Mouse (Mus musculus): ENCODE results near the gene Mlh3. TPM values are rescaled to one million over a fixed set of nuclear protein-coding genes. Genes with fewer than 3 reads are reported as not detected.

Gene Mlh3
- polyA plus RNA-seq, 1 experiment from 2014 or later, result 8.8 TPM

DNA sequence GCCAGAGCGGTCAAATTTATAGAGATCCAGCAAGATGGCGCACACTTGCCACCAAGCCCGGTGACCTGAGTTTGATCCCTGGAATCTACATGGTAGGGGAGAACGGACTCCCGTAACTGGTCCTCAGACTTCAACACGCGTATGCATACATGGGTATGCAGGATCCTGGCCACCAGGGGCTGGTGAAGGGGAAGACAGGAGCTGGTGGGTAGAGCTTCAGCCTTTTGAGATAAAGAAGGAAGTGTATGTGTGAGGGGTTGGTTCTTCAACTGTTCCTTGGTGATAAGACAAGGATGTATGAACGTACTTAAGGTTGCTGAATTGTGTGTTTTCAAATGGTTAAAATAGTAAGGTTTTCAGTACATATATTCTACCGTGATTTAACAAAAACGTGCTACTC lies 8.5 kb upstream of the Mlh3 start:
- peaks cover 23% of the 10 kb centered on the region for H3K36me3 ChIP-seq
- DNase-seq (ENCODE audit: low spot score), result no peak
- peaks cover 14% of the 10 kb centered on the region for H3K4me1 ChIP-seq
- no peaks in the 10 kb centered on the region; the same call in 1 of the 2 replicates for H3K9me3 ChIP-seq (replicated peaks)
- 92% methylated on average over 10 of the region's 10 CpGs for WGBS
- H3K27me3 ChIP-seq (ENCODE audit: low read depth, poor library complexity, severe bottlenecking), result no peaks in the 10 kb centered on the region
- H3K27ac ChIP-seq (replicated peaks), result no peak overlapping the region
- H3K4me3 ChIP-seq, result no peak overlapping the region

DNA sequence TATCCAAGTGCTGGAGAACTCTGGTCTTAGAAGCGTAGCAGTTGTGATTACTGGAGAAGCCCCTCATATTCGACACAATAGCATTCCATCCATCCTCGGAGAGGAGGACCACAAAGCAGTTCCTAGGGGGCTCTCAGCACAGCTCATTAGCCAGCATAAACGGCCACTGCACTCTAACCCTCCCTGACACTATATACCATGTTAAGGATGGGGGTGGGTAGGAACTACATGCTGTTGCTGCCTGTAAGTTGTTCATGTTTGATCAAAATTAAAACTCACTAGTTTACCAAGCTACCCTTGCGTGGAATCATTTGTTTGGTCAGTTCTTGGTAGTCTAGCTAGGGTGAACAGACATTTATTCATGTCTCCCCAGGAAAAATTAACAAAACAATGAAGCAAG lies 5.9 kb upstream of the Mlh3 start:
- 86% methylated on average over 5 of the region's 5 CpGs for WGBS
- Histone ChIP-seq H3K36me3 (peaks cover 24% of the 10 kb centered on the region), H3K27ac (replicated peaks) (no peak overlapping the region)

DNA sequence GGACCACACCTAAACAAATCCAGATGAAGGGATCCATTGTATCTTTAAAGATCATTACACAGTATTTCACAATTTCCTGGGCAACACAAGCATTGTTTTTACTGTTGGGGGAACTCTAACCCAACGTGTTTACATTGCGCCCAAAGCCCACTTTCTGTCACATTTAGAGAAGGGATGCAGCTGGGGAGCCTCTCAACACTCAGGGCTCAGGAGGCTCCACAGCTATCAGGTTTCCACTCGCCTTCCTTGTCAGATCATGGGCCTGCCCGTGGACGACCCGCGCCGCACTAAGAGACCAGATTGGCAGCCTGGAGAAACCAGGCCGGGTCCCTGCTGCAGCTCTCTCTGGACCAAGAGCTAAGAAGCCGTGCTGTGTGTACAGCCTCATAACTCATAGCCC lies 3.1 kb upstream of the Mlh3 start:
- no peak for DNase-seq (ENCODE audit: low spot score)
- WGBS, result 77% methylated on average over 10 of the region's 10 CpGs
- peaks cover 11% of the 10 kb centered on the region for H3K4me1 ChIP-seq
- no peak overlapping the region for H3K4me3 ChIP-seq
- H3K9me3 ChIP-seq (replicated peaks), result no peaks in the 10 kb centered on the region; the same call in 1 of the 2 replicates
- peaks cover 28% of the 10 kb centered on the region for H3K36me3 ChIP-seq
- H3K27me3 ChIP-seq (ENCODE audit: low read depth, poor library complexity, severe bottlenecking), result no peaks in the 10 kb centered on the region
- H3K27ac ChIP-seq (replicated peaks), result no peak overlapping the region

More for the DNA sequence above, 5.9 kb upstream of the Mlh3 start:
- no peak for DNase-seq (ENCODE audit: low spot score)
- Histone ChIP-seq H3K27me3 (ENCODE audit: low read depth, poor library complexity, severe bottlenecking) (no peaks in the 10 kb centered on the region), H3K4me1 (peaks cover 14% of the 10 kb centered on the region), H3K9me3 (replicated peaks) (no peaks in the 10 kb centered on the region; the same call in 1 of the 2 replicates), H3K4me3 (no peak overlapping the region)

DNA sequence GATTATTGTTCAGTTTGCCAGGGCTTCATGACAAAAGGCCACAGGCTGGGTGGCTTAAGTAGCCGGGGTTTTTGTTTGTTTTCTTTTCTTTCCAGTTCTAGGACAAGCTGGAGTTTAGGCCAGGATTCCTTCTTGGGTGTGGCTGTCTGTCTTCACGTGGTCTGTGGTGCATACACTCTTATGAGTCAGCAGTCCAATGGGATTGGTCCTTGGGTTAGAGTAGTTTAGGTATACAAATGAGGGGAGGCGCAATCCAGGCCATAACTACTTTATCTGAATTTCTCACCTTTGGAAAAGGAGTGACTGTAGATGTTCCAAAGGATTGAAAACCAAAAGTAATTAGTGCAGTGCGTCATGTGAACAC lies 1.4 kb upstream of the Mlh3 start:
- H3K4me1 ChIP-seq, result peaks cover 11% of the 10 kb centered on the region
- 73% methylated on average over 4 of the region's 4 CpGs for WGBS
- DNase-seq (ENCODE audit: low spot score), result no peak
- H3K9me3 ChIP-seq (replicated peaks), result no peaks in the 10 kb centered on the region; the same call in 1 of the 2 replicates
- peaks cover 35% of the 10 kb centered on the region for H3K36me3 ChIP-seq
- no peak overlapping the region for H3K4me3 ChIP-seq
- H3K27me3 ChIP-seq (ENCODE audit: low read depth, poor library complexity, severe bottlenecking), result no peaks in the 10 kb centered on the region
- no peak overlapping the region for H3K27ac ChIP-seq (replicated peaks)

DNA sequence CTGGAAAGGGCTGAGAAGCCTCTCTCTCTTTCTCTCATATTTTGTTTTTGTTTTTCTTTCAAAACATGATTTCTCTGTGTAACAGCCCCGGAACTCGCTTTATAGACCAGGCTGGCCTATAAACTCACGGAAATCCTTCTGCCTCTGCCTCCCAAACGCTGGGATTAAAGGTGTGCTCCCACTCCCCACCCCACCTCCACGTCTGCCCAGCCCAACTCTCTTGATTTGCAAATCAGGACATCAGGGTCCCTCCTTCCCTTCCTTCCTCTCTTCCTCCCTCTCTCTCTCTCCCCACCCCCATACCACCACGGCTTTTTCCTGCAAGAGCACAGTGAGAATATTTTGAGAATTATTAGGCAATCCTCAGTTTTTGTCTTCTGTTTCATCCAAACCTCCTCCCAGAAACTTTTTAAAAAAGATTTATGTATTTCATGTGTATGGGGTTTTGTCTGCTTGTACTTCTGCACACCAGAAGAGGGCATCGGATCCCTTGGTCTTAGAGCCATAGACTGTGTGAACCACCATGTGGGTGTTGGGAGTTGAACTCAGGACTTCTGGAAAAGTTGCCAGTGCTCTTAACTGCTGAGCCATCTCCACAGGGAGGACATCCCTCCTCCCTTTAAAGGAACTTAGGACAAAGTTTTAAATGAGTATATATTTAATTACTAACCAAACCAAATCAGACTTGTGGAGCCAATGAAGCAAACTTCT lies 888 bp upstream of the Mlh3 start:
- Histone ChIP-seq H3K27me3 (ENCODE audit: low read depth, poor library complexity, severe bottlenecking) (no peaks in the 10 kb centered on the region), H3K4me1 (peaks cover 11% of the 10 kb centered on the region), H3K9me3 (replicated peaks) (no peaks in the 10 kb centered on the region; the same call in 1 of the 2 replicates), H3K36me3 (peaks cover 35% of the 10 kb centered on the region), H3K27ac (replicated peaks) (no peak overlapping the region), H3K4me3 (no peak overlapping the region)
- 74% methylated on average over 7 of the region's 7 CpGs for WGBS
- DNase-seq (ENCODE audit: low spot score), result no peak

DNA sequence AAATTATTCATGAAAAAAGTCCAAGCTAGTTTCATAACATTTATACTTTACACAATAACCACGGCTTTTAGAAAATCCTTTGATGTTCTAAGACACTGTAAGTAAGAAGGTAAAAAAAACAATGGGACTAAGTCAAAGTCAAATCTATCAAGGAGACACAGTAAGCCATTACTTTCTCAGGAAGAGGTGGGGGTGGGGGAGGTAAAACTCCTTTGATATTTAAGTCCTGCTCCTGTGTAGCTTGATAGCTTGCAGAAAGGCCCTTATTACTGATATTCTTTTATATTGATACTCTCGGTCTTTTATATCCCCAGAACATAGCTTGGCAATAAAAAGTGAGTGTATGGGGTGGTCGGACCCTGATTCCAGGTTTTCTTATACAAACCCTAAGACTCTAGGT lies 578 bp downstream of the Mlh3 start:
- WGBS, result 63% methylated on average over 3 of the region's 3 CpGs
- DNase-seq (ENCODE audit: low spot score), result no peak
- Histone ChIP-seq H3K27me3 (ENCODE audit: low read depth, poor library complexity, severe bottlenecking) (no peaks in the 10 kb centered on the region), H3K4me3 (peak overlapping the region; percentile 67), H3K27ac (replicated peaks) (peak overlapping the region; percentile 92), H3K36me3 (peaks cover 24% of the 10 kb centered on the region), H3K9me3 (replicated peaks) (no peaks in the 10 kb centered on the region; the same call in 1 of the 2 replicates), H3K4me1 (peaks cover 11% of the 10 kb centered on the region)

DNA sequence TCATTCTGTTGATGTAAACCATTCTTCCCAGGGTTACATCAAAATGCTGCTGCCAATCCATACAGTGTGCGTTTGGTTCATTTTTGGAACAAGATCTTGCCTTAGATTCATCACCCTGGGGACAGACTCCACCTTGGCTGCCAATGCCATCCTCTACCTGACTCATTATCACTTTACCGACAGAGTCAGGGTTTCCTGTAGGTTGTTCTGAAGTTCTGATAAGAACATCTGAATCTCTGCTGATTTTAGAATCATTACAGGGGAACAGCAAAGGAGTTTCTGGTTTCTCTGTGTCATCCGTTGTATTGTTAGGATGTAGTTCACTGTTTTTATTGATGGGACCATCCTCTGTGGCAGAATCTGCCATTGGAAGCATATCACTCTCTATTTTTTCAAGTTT lies 4.2 kb downstream of the Mlh3 start:
- no peak overlapping the region for H3K27ac ChIP-seq (replicated peaks)
- H3K4me3 ChIP-seq, result no peak overlapping the region
- H3K9me3 ChIP-seq (replicated peaks), result no peaks in the 10 kb centered on the region; the same call in 1 of the 2 replicates
- peaks cover 15% of the 10 kb centered on the region; the same call in 1 of the 2 replicates for H3K36me3 ChIP-seq
- no peak for DNase-seq (ENCODE audit: low spot score)
- H3K4me1 ChIP-seq, result peaks cover 11% of the 10 kb centered on the region
- 95% methylated on average over 3 of the region's 3 CpGs for WGBS
- H3K27me3 ChIP-seq (ENCODE audit: low read depth, poor library complexity, severe bottlenecking), result no peaks in the 10 kb centered on the region

DNA sequence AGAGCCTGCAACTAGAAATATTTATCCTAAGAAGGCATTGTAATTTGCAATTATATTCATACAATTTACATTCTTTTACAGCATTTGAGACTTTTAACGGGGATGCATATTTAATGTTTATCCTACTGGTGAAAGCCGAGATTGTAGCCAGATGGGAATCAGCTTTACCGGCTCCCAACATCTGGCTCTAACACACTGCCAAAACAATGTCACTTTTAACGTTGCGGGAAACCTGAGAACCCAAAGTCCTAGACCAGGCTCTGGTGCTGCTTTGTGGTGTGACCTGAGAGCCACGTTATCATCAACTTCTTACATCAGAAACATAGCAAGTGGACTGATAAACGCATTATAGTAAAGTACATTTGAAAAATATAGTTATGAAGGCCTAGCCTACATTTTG lies 5.5 kb downstream of the Mlh3 start:
- Histone ChIP-seq H3K36me3 (peaks cover 17% of the 10 kb centered on the region; the same call in 1 of the 2 replicates), H3K9me3 (replicated peaks) (no peaks in the 10 kb centered on the region; the same call in 1 of the 2 replicates), H3K27me3 (ENCODE audit: low read depth, poor library complexity, severe bottlenecking) (no peaks in the 10 kb centered on the region), H3K4me3 (no peak overlapping the region), H3K27ac (replicated peaks) (no peak overlapping the region), H3K4me1 (peaks cover 2% of the 10 kb centered on the region)
- WGBS, result 71% methylated on average over 7 of the region's 7 CpGs
- DNase-seq (ENCODE audit: low spot score), result no peak

DNA sequence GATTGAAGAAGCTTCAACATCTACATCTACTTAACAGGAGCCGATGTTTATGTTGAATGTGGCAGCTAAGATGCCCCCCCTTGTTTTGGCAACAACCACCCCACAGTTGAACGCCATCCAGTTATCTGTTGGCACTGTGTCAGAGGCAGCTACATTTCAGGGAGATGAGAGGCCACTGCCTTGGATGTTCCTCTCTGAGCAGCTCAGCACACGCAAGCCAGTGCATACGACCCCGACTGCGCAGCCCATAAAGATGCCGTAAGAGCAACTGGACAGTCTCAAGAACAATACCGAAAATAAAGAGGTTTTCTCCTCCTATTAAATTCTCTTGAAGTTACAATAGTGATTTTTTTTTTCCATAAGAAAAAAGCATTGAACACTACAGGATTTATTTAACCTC lies 5.9 kb downstream of the Mlh3 start:
- Histone ChIP-seq H3K27me3 (ENCODE audit: low read depth, poor library complexity, severe bottlenecking) (no peaks in the 10 kb centered on the region), H3K4me3 (no peak overlapping the region), H3K27ac (replicated peaks) (no peak overlapping the region), H3K36me3 (peaks cover 17% of the 10 kb centered on the region; the same call in 1 of the 2 replicates), H3K4me1 (no peaks in the 10 kb centered on the region), H3K9me3 (replicated peaks) (no peaks in the 10 kb centered on the region; the same call in 1 of the 2 replicates)
- DNase-seq (ENCODE audit: low spot score), result no peak
- WGBS, result 94% methylated on average over 8 of the region's 8 CpGs

DNA sequence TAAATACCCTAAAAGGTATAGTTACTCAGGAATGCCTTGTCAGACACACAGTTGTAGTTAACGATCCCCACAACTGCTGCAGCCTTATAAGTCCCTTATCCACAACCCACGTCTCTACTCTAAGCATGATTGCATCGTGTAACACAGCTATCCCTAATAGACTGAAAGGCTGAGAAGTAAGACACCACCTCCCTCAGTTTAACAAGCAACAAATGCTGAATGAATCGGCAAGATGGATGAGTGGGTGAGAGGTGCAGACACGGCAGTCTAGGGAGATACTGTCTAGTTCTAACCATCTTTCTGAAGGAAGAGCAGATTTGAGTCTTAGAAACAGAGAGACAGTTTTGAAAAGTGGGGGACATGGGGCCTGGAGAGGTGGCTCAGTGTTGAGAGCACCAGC lies 7.2 kb downstream of the Mlh3 start:
- Histone ChIP-seq H3K9me3 (replicated peaks) (no peaks in the 10 kb centered on the region; the same call in 1 of the 2 replicates), H3K4me1 (no peaks in the 10 kb centered on the region), H3K36me3 (peaks cover 9% of the 10 kb centered on the region; the same call in 1 of the 2 replicates), H3K4me3 (no peak overlapping the region), H3K27ac (replicated peaks) (no peak overlapping the region), H3K27me3 (ENCODE audit: low read depth, poor library complexity, severe bottlenecking) (no peaks in the 10 kb centered on the region)
- no peak for DNase-seq (ENCODE audit: low spot score)
- WGBS, result 89% methylated on average over 5 of the region's 5 CpGs

DNA sequence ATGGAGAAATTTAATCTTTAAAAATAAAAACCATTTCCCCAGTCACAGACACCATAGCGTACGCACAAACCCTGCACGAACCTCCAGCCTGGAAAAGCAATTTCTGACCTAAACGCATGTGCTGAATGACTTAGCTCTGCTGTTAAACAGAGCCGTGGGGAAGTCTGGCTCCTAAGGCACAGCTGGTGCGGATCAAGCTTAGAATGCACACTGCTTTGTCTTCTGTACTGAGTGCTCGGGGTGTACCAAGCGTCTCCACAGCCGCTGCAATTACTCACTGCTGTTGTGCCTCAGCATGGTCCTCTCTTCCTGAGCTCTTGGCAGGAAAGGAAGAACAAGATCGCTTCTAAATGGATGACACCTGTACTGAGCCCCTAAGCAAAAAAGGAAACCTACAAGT lies 7.9 kb downstream of the Mlh3 start:
- Histone ChIP-seq H3K4me1 (no peaks in the 10 kb centered on the region), H3K9me3 (replicated peaks) (no peaks in the 10 kb centered on the region), H3K27ac (replicated peaks) (no peak overlapping the region), H3K4me3 (no peak overlapping the region), H3K36me3 (0 out of 2 replicates have a peak, but pooled peaks cover 6% of the 10 kb centered on the region), H3K27me3 (ENCODE audit: low read depth, poor library complexity, severe bottlenecking) (no peaks in the 10 kb centered on the region)
- DNase-seq (ENCODE audit: low spot score), result no peak
- 71% methylated on average over 10 of the region's 10 CpGs for WGBS

DNA sequence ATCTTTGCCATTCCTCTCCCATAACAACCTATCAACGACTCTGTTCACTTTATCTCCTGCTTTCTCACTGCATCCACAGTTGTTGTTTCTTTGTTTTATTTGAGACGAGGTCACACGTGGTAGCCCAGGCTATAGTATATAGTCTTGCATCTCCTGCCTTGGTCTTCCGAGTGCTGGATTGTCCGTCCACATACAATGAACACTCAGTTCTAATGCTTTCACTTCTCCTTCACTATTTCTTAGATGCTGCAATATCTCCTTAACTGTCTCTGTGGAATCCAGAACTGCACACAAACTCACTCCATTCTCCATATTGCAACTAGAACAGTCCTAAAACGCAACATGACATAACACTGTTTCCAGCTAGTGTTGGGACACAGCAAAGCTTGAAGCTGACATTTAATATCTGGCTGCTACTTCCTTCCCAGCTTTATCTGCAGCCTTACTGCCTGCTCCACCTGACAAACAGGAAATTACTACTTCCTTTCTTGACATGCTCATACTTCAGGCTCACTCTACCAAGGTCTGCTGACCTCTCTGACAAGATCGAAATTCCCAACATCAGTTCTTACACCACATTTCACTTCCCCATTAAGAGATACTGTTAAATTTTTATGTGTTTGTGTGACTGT lies 13.3 kb downstream of the Mlh3 start:
- Histone ChIP-seq H3K9me3 (replicated peaks) (no peaks in the 10 kb centered on the region), H3K4me1 (no peaks in the 10 kb centered on the region), H3K36me3 (0 out of 2 replicates have a peak, but pooled peaks cover 3% of the 10 kb centered on the region), H3K27me3 (ENCODE audit: low read depth, poor library complexity, severe bottlenecking) (no peaks in the 10 kb centered on the region), H3K27ac (replicated peaks) (no peak overlapping the region), H3K4me3 (no peak overlapping the region)
- no peak for DNase-seq (ENCODE audit: low spot score)
- WGBS, result 87% methylated on average over 7 of the region's 7 CpGs
